Mouse (Mus musculus) frontal cortex, postnatal 10 days (tissue): ENCODE data around the gene Sult4a1.

Source experiments
- DNase-seq, 2 experiments: peaks; one replicate each; pipeline ENCODE4 v3.0.0; 2022; ENCODE audit warnings: low spot score in 2 of 2, mixed read lengths in 1 of 2

Gene Sult4a1

GRCm38 (mm10) chr15:84037067-84037466, 68.5 kb downstream of the Sult4a1 start:
- no peak for DNase-seq
